14 mouse cellular contexts compared by ENCODE assay signal in genomic region chr11:6522782-6523525, GRCm38 (mm10). TPM values are rescaled to one million over a fixed set of nuclear protein-coding genes. Genes with fewer than 3 reads are reported as not detected.
A peak's percentile ranks its signal among the peaks of the same experiment; 100 is the strongest.
DNase-seq lines count a peak whose midpoint lies in the region; ATAC-seq and TF ChIP-seq lines count a peak whose summit lies in the region.
"Had no signal": no experiment of that assay in that cellular context is flagged by ENCODE, and none has a peak within 500 bp of the region (broad histone marks: within the 10 kb centered on the region; RNA-seq: fewer than 3 reads in every experiment).

No protein-coding gene starts in this region.

- no peak overlapping the region for H3K9ac ChIP-seq in liver, embryonic 12.5 days
- H3K9ac ChIP-seq in intestine, postnatal 0 days (ENCODE audit: low read depth, low read length) = no peak overlapping the region
- H3K9ac ChIP-seq: forebrain, embryonic 15.5 days; lung, embryonic 15.5 days; midbrain, embryonic 15.5 days had no signal

- no peak for DNase-seq in liver
- DNase-seq in CD4-positive, CD25-positive, alpha-beta regulatory T cell, adult 2 months (ENCODE audit: low read depth, low spot score) = peak; percentile 74
- DNase-seq in natural killer cell, adult 2 months (ENCODE audit: low spot score in 2 of 2) = peak; percentile 62 to 77
- no peak for DNase-seq in Muller cell, postnatal 12 days (ENCODE audit: inconsistent ontology term)
- DNase-seq in right cerebral cortex, adult 18-20 months = no peak
- DNase-seq: adrenal gland, postnatal 10 days; gastrocnemius, postnatal 36 days; left cerebral cortex, postnatal 4 days had no signal

- no peaks in the 10 kb centered on the region for H3K27me3 ChIP-seq in liver, embryonic 12.5 days (replicated peaks)
- H3K27me3 ChIP-seq in intestine, postnatal 0 days (replicated peaks; ENCODE audit: control insufficient read depth, insufficient read depth, low read length) = no peaks in the 10 kb centered on the region
- H3K27me3 ChIP-seq: forebrain, embryonic 15.5 days; lung, embryonic 15.5 days; midbrain, embryonic 15.5 days had no signal

- H3K4me1 ChIP-seq in liver, embryonic 12.5 days = peaks cover 44% of the 10 kb centered on the region
- H3K4me1 ChIP-seq in intestine, postnatal 0 days (replicated peaks; ENCODE audit: control insufficient read depth, insufficient read depth, low read length) = no peaks in the 10 kb centered on the region; the same call in 1 of the 2 replicates

- peaks cover 40% of the 10 kb centered on the region for H3K36me3 ChIP-seq in liver, embryonic 12.5 days
- peaks cover 26% of the 10 kb centered on the region for H3K36me3 ChIP-seq in intestine, postnatal 0 days (ENCODE audit: control insufficient read depth, insufficient read depth)

- no peak overlapping the region for H3K4me3 ChIP-seq in liver, embryonic 12.5 days
- H3K4me3 ChIP-seq in intestine, postnatal 0 days (ENCODE audit: low read depth, low read length) = no peak overlapping the region
- H3K4me3 ChIP-seq: forebrain, embryonic 15.5 days; lung, embryonic 15.5 days; midbrain, embryonic 15.5 days had no signal

- 65% methylated on average over 9 of the region's 9 CpGs for WGBS in liver, embryonic 12.5 days (ENCODE audit: insufficient replicate concordance)
- WGBS in intestine, postnatal 0 days = 70% methylated on average over 9 of the region's 9 CpGs

- H3K9me3 ChIP-seq in liver, embryonic 12.5 days (replicated peaks) = no peaks in the 10 kb centered on the region
- H3K9me3 ChIP-seq in intestine, postnatal 0 days (ENCODE audit: control insufficient read depth) = no peaks in the 10 kb centered on the region
- H3K9me3 ChIP-seq: forebrain, embryonic 15.5 days; lung, embryonic 15.5 days; midbrain, embryonic 15.5 days had no signal

- H3K27ac ChIP-seq in liver, embryonic 12.5 days = 0 out of 2 replicates have a peak overlapping the region, but pooled peaks have one; percentile 30
- H3K27ac ChIP-seq in intestine, postnatal 0 days (ENCODE audit: low read depth, low read length) = no peak overlapping the region
- H3K27ac ChIP-seq: forebrain, embryonic 15.5 days; lung, embryonic 15.5 days; midbrain, embryonic 15.5 days had no signal

- no peak for ATAC-seq in liver, embryonic 12.5 days
- peak; percentile 59 for ATAC-seq in granulocyte monocyte progenitor cell, adult 5-6 weeks (replicated peaks; ENCODE audit: poor library complexity, severe bottlenecking)
- no peak for ATAC-seq in intestine, postnatal 0 days
- ATAC-seq: forebrain, embryonic 15.5 days; midbrain, embryonic 15.5 days had no signal

- no peak overlapping the region for H3K4me2 ChIP-seq in liver, embryonic 12.5 days
- H3K4me2 ChIP-seq in intestine, postnatal 0 days (replicated peaks; ENCODE audit: low read depth) = no peak overlapping the region
- H3K4me2 ChIP-seq: forebrain, embryonic 15.5 days; lung, embryonic 15.5 days; midbrain, embryonic 15.5 days had no signal

- TF ChIP-seq CTCF in intestine, postnatal 0 days (IDR thresholded peaks at IDR 0.05; ENCODE audit: low read depth) = no peak

RNA-seq across cellular contexts. Expression of gene Myo1g, which starts 2.2 kb away (rescaled TPM):
- 5.8 and 6.2 TPM in 2 replicates for polyA plus RNA-seq in liver, embryonic 12.5 days (2016; fragmentation: Nextera tagmentation; extraction: Ambion mirVana)
- 84.4 and 96.4 TPM in 2 replicates for total RNA-seq in granulocyte monocyte progenitor cell, adult 5-6 weeks (2014; fragmentation: Nextera tagmentation)
- 47.8 and 57.4 TPM in 2 replicates for total RNA-seq in granulocyte monocyte progenitor cell, adult 5-6 weeks (2017)
- 0.87 and 0.95 TPM in 2 replicates for polyA plus RNA-seq in intestine, postnatal 0 days (2015; fragmentation: Nextera tagmentation; extraction: Ambion mirVana)

RNA-seq across cellular contexts. Expression of gene Ccm2, which starts 23.7 kb away (rescaled TPM):
- polyA plus RNA-seq in liver, embryonic 12.5 days (2016; fragmentation: Nextera tagmentation; extraction: Ambion mirVana) = 57.9 and 60.0 TPM in 2 replicates
- 39.8 and 56.0 TPM in 2 replicates for total RNA-seq in granulocyte monocyte progenitor cell, adult 5-6 weeks (2014; fragmentation: Nextera tagmentation)
- 39.8 and 55.5 TPM in 2 replicates for total RNA-seq in granulocyte monocyte progenitor cell, adult 5-6 weeks (2017)
- polyA plus RNA-seq in intestine, postnatal 0 days (2015; fragmentation: Nextera tagmentation; extraction: Ambion mirVana) = 37.2 and 39.6 TPM in 2 replicates

RNA-seq across cellular contexts. Expression of gene Purb, which starts 47.2 kb away (rescaled TPM):
- polyA plus RNA-seq in liver, embryonic 12.5 days (2016; fragmentation: Nextera tagmentation; extraction: Ambion mirVana) = 11.2 and 11.6 TPM in 2 replicates
- total RNA-seq in granulocyte monocyte progenitor cell, adult 5-6 weeks (2014; fragmentation: Nextera tagmentation) = 29.3 and 36.4 TPM in 2 replicates
- total RNA-seq in granulocyte monocyte progenitor cell, adult 5-6 weeks (2017) = 35.7 and 43.4 TPM in 2 replicates
- 21.6 and 25.1 TPM in 2 replicates for polyA plus RNA-seq in intestine, postnatal 0 days (2015; fragmentation: Nextera tagmentation; extraction: Ambion mirVana)

Comparison
In these comparisons a context has a peak if more than half of its experiments do, and no peak if none do; other contexts are left out.
1. DNase-seq: peak in CD4-positive, CD25-positive, alpha-beta regulatory T cell, adult 2 months (single experiment) and natural killer cell, adult 2 months (2 of 2); none in liver (single experiment), Muller cell, postnatal 12 days (single experiment) and right cerebral cortex, adult 18-20 months (single experiment).